Mouse (Mus musculus) MEL (cell line): ENCODE measurements around the gene Tnfrsf21. TPM values are rescaled to one million over a fixed set of nuclear protein-coding genes. Genes with fewer than 3 reads are reported as not detected.

Experiments
- DNase-seq: peaks from one replicate; pipeline ENCODE4 v3.0.0; 2011; ENCODE audit warnings: low read depth, low spot score
- H3K27ac ChIP-seq: 2 replicates; pipeline ENCODE4 v1.5.1; 2012; ENCODE audit warnings: low read depth, mild to moderate bottlenecking, control low read depth, low read length, moderate library complexity; ENCODE audit not compliant: control insufficient read depth
- H3K27me3 ChIP-seq, 2 experiments: fragments of 150-350 bp in 1 of 2; sonication (generic) in 1 of 2; 2 replicates each; pipeline ENCODE4 v1.6.1; 2012; ENCODE audit warnings: low read length in 2 of 2, mild to moderate bottlenecking in 2 of 2, improper control_type of control experiment in 1 of 2, moderate library complexity in 1 of 2; ENCODE audit not compliant: insufficient read depth in 2 of 2, control insufficient read depth in 1 of 2
- H3K36me3 ChIP-seq, 2 experiments: 2 replicates each; pipeline ENCODE4 v1.6.1; 2012 to 2014; ENCODE audit warnings: low read length in 2 of 2, improper control_type of control experiment in 1 of 2, inconsistent platforms in 1 of 2, mild to moderate bottlenecking in 1 of 2; ENCODE audit not compliant: insufficient read depth in 2 of 2, control insufficient read depth in 1 of 2
- H3K4me1 ChIP-seq, 2 experiments: fragments of 150-350 bp in 1 of 2; sonication (generic) in 1 of 2; 2 replicates each; pipeline ENCODE4 v1.6.1; 2012; ENCODE audit warnings: low read length in 2 of 2, improper control_type of control experiment in 1 of 2, mild to moderate bottlenecking in 1 of 2; ENCODE audit not compliant: insufficient read depth in 2 of 2, control insufficient read depth in 1 of 2
- H3K4me3 ChIP-seq, 2 experiments: fragments of 150-350 bp in 1 of 2; sonication (generic) in 1 of 2; 2 replicates each; pipeline ENCODE4 v1.5.1; 2012; ENCODE audit warnings: low read depth in 2 of 2, low read length in 2 of 2, mild to moderate bottlenecking in 2 of 2, moderate library complexity in 2 of 2, control low read depth in 1 of 2, improper control_type of control experiment in 1 of 2; ENCODE audit not compliant: control insufficient read depth in 1 of 2, insufficient read depth in 1 of 2
- H3K79me2 ChIP-seq: 2 replicates; pipeline ENCODE4 v1.6.1; 2012; ENCODE audit warnings: mild to moderate bottlenecking, low read length, moderate library complexity; ENCODE audit not compliant: control insufficient read depth, poor library complexity, insufficient read depth
- H3K9ac ChIP-seq: 2 replicates; pipeline ENCODE4 v1.6.1; 2012; ENCODE audit warnings: low read depth, mild to moderate bottlenecking, control low read depth, low read length, moderate library complexity; ENCODE audit not compliant: control insufficient read depth, poor library complexity, severe bottlenecking
- H3K9me3 ChIP-seq: fragments of 150-350 bp; sonication (generic); replicated peaks from 2 replicates; pipeline ENCODE4 v1.6.1; 2012; ENCODE audit warnings: mild to moderate bottlenecking, low read length, improper control_type of control experiment, moderate library complexity; ENCODE audit not compliant: insufficient read depth
- CHD1 ChIP-seq: IDR thresholded peaks from 2 replicates; pipeline ENCODE4 v1.6.1; 2012; ENCODE audit warnings: low read depth, mild to moderate bottlenecking, inconsistent platforms, low read length, improper control_type of control experiment
- E2F4 ChIP-seq: IDR thresholded peaks from 2 replicates; pipeline ENCODE4 v1.6.1; 2011; ENCODE audit warnings: low read depth, low read length, improper control_type of control experiment, borderline replicate concordance
- ETS1 ChIP-seq: IDR thresholded peaks from 2 replicates; pipeline ENCODE4 v1.6.1; 2012; ENCODE audit warnings: low read depth, mild to moderate bottlenecking, inconsistent platforms, low read length, improper control_type of control experiment, moderate library complexity
- GABPA ChIP-seq: IDR thresholded peaks from 2 replicates; pipeline ENCODE4 v1.6.1; 2012; ENCODE audit warnings: low read depth, mild to moderate bottlenecking, inconsistent platforms, low read length, improper control_type of control experiment, moderate library complexity
- HCFC1 ChIP-seq: IDR thresholded peaks from 2 replicates; pipeline ENCODE4 v1.6.1; 2012; ENCODE audit warnings: low read depth, mild to moderate bottlenecking, inconsistent platforms, low read length, improper control_type of control experiment, moderate library complexity
- JUND ChIP-seq: IDR thresholded peaks from 2 replicates; pipeline ENCODE4 v1.6.1; 2011; ENCODE audit warnings: low read depth, mild to moderate bottlenecking, improper control_type of control experiment, low read length
- KAT2A ChIP-seq: conservative IDR thresholded peaks from 2 replicates; pipeline ENCODE4 v1.6.1; 2012; ENCODE audit warnings: low read depth, low read length, improper control_type of control experiment, inconsistent platforms
- MAFK ChIP-seq: IDR thresholded peaks from 2 replicates; pipeline ENCODE4 v1.6.1; 2011; ENCODE audit warnings: low read depth, mild to moderate bottlenecking, low read length, improper control_type of control experiment, borderline replicate concordance
- MAX ChIP-seq: IDR thresholded peaks from 2 replicates; pipeline ENCODE4 v1.6.1; 2011; ENCODE audit warnings: low read length, improper control_type of control experiment
- MEF2A ChIP-seq: IDR thresholded peaks from 2 replicates; pipeline ENCODE4 v1.6.1; 2014; ENCODE audit warnings: low read depth, mild to moderate bottlenecking, inconsistent platforms, low read length, improper control_type of control experiment; ENCODE audit not compliant: poor library complexity, insufficient replicate concordance, severe bottlenecking; ENCODE audit errors: extremely low read depth
- MXI1 ChIP-seq: IDR thresholded peaks from 2 replicates; pipeline ENCODE4 v1.6.1; 2011; ENCODE audit warnings: mild to moderate bottlenecking, low read depth, low read length, improper control_type of control experiment
- MYB ChIP-seq: IDR thresholded peaks from 2 replicates; pipeline ENCODE4 v1.6.1; 2011; ENCODE audit warnings: mild to moderate bottlenecking, low read depth, low read length, improper control_type of control experiment
- NELFE ChIP-seq: IDR thresholded peaks from 2 replicates; pipeline ENCODE4 v1.6.1; 2011; ENCODE audit warnings: low read depth, low read length, improper control_type of control experiment
- NRF1 ChIP-seq: IDR thresholded peaks from 2 replicates; pipeline ENCODE4 v1.6.1; 2014; ENCODE audit warnings: low read depth, mild to moderate bottlenecking, inconsistent platforms, low read length, improper control_type of control experiment, moderate library complexity; ENCODE audit not compliant: poor library complexity, insufficient read depth, severe bottlenecking
- POLR2AphosphoS2 ChIP-seq: IDR thresholded peaks from 2 replicates; pipeline ENCODE4 v1.6.1; 2011; ENCODE audit warnings: low read length, improper control_type of control experiment
- RAD21 ChIP-seq: IDR thresholded peaks from 2 replicates; pipeline ENCODE4 v1.6.1; 2011; ENCODE audit warnings: mild to moderate bottlenecking, low read depth, low read length, improper control_type of control experiment
- SIN3A ChIP-seq: IDR thresholded peaks from 2 replicates; pipeline ENCODE4 v1.6.1; 2012; ENCODE audit warnings: low read length, improper control_type of control experiment, inconsistent platforms
- TAL1 ChIP-seq: IDR thresholded peaks from 2 replicates; pipeline ENCODE4 v1.6.1; 2012; ENCODE audit warnings: mild to moderate bottlenecking, inconsistent platforms, low read length, moderate library complexity, mixed read lengths
- TBP ChIP-seq: IDR thresholded peaks from 2 replicates; pipeline ENCODE4 v1.8.0; 2011; ENCODE audit warnings: low read depth, low read length, improper control_type of control experiment
- TCF12 ChIP-seq: IDR thresholded peaks from 2 replicates; pipeline ENCODE4 v1.6.1; 2014; ENCODE audit warnings: low read depth, mild to moderate bottlenecking, inconsistent platforms, low read length, improper control_type of control experiment, moderate library complexity
- UBTF ChIP-seq: IDR thresholded peaks from 2 replicates; pipeline ENCODE4 v1.6.1; 2012; ENCODE audit warnings: low read depth, mild to moderate bottlenecking, inconsistent platforms, low read length, improper control_type of control experiment, moderate library complexity, borderline replicate concordance; ENCODE audit not compliant: insufficient read depth
- USF2 ChIP-seq, 2 experiments: IDR thresholded peaks; 2 replicates each; pipeline ENCODE4 v1.6.1; 2011 to 2012; ENCODE audit warnings: improper control_type of control experiment in 2 of 2, low read length in 2 of 2, borderline replicate concordance in 1 of 2, inconsistent platforms in 1 of 2, low read depth in 1 of 2, mild to moderate bottlenecking in 1 of 2; ENCODE audit not compliant: insufficient read depth in 1 of 2
- ZC3H11A ChIP-seq: IDR thresholded peaks from 2 replicates; pipeline ENCODE4 v1.6.1; 2012; ENCODE audit warnings: low read depth, mild to moderate bottlenecking, inconsistent platforms, low read length, improper control_type of control experiment
- ZKSCAN1 ChIP-seq: IDR thresholded peaks from 2 replicates; pipeline ENCODE4 v1.6.1; 2012; ENCODE audit warnings: low read depth, mild to moderate bottlenecking, inconsistent platforms, low read length, improper control_type of control experiment, moderate library complexity
- ZMIZ1 ChIP-seq: IDR thresholded peaks from 2 replicates; pipeline ENCODE4 v1.6.1; 2012; ENCODE audit warnings: low read depth, mild to moderate bottlenecking, inconsistent platforms, low read length, improper control_type of control experiment, moderate library complexity
- ZNF384 ChIP-seq: IDR thresholded peaks from 2 replicates; pipeline ENCODE4 v1.6.1; 2012; ENCODE audit warnings: low read depth, mild to moderate bottlenecking, inconsistent platforms, low read length, improper control_type of control experiment
- polyA plus RNA-seq, 2 experiments: library from polyadenylated mRNA; stranded (reverse) in 1 of 2; unstranded in 1 of 2; fragments of >175 nt in 1 of 2; fragments of >200 nt in 1 of 2; gene quantifications; 2 replicates each; pipeline versions ENCODE4 v1.2.1 to v1.2.4; 2012; ENCODE audit warnings: low replicate concordance in 2 of 2, low read depth in 1 of 2; ENCODE audit not compliant: insufficient read length in 2 of 2, insufficient read depth in 1 of 2, missing spikeins in 1 of 2
- total RNA-seq: library from RNA; depleted of rRNA; stranded (reverse); fragments of 300-350 nt; gene quantifications from 2 replicates; pipeline ENCODE4 v1.2.3, GENCODE M21; 2012

The Tnfrsf21 gene
- total and polyA plus RNA-seq, 3 experiments: not detected

GRCm38 (mm10) chr17:42999446-42999977 is 16.8 kb upstream of the Tnfrsf21 start:
- Histone ChIP-seq H3K4me1 (no peaks in the 10 kb centered on the region), H3K27me3 (no peaks in the 10 kb centered on the region), H3K27ac (no peak overlapping the region), H3K9ac (no peak overlapping the region), H3K36me3 (no peaks in the 10 kb centered on the region), H3K9me3 (no peaks in the 10 kb centered on the region), H3K79me2 (no peaks in the 10 kb centered on the region)
- TF ChIP-seq ZKSCAN1 (no peak), MXI1 (no peak), TBP (no peak), MYB (no peak), ZMIZ1 (no peak), ETS1 (no peak), ZNF384 (no peak), POLR2AphosphoS2 (no peak), NELFE (no peak), RAD21 (no peak), CHD1 (no peak), MAX (no peak), JUND (no peak), HCFC1 (no peak), TAL1 (no peak), GABPA (no peak), SIN3A (no peak), TCF12 (no peak)
- TF ChIP-seq, all 39 proteins: peak for 0
- no peak for DNase-seq
- H3K4me3 ChIP-seq: no peak overlapping the region

- no peak overlapping the region for H3K4me3 ChIP-seq
- H3K9ac ChIP-seq: no peak overlapping the region
- H3K9me3 ChIP-seq: no peaks in the 10 kb centered on the region
- TF ChIP-seq POLR2AphosphoS2: no peak
- no peak for TF ChIP-seq ZC3H11A
- TF ChIP-seq E2F4: no peak
- TF ChIP-seq MEF2A: no peak
- no peak for TF ChIP-seq NRF1
- TF ChIP-seq MAX: no peak
- no peak for TF ChIP-seq MYB
- TF ChIP-seq ZMIZ1: no peak
- TF ChIP-seq TBP: no peak
- TF ChIP-seq SIN3A: no peak
- no peak for TF ChIP-seq USF2 (IDR thresholded peaks at IDR 0.05; ENCODE audit: borderline replicate concordance in 1 of 2, insufficient read depth in 1 of 2, low read depth in 1 of 2, low read length in 2 of 2)
- TF ChIP-seq UBTF: no peak
- no peak for TF ChIP-seq MAFK
- no peak for TF ChIP-seq HCFC1
- no peak for TF ChIP-seq KAT2A
- TF ChIP-seq, all 39 proteins: peak for 0
- H3K27ac ChIP-seq: no peak overlapping the region
- no peaks in the 10 kb centered on the region for H3K36me3 ChIP-seq
- H3K27me3 ChIP-seq: no peaks in the 10 kb centered on the region
- H3K4me1 ChIP-seq: no peaks in the 10 kb centered on the region
- no peaks in the 10 kb centered on the region for H3K79me2 ChIP-seq
- DNase-seq: no peak
These were observed 15.8 kb upstream of the Tnfrsf21 start for GRCm38 (mm10) chr17:43000598-43000997.
